Mouse (Mus musculus) myocyte (in vitro differentiated cells): Measurements from ENCODE around the gene Efnb2. TPM values are rescaled to one million over a fixed set of nuclear protein-coding genes. Genes with fewer than 3 reads are reported as not detected.

Experiments used
- H3K27me3 ChIP-seq: one replicate; pipeline ENCODE4 v1.6.1; 2011; ENCODE audit not compliant: control insufficient read depth, insufficient read depth, insufficient read length
- H3K36me3 ChIP-seq: one replicate; pipeline ENCODE4 v1.6.1; 2011; ENCODE audit not compliant: control insufficient read depth, insufficient read depth
- H3K4me2 ChIP-seq: one replicate; pipeline ENCODE4 v1.6.1; 2011; ENCODE audit warnings: low read depth, control low read depth
- H3K4me3 ChIP-seq: one replicate; pipeline ENCODE4 v1.5.1; 2011; ENCODE audit warnings: mild to moderate bottlenecking, control low read depth, moderate library complexity
- H3K79me2 ChIP-seq: one replicate; pipeline ENCODE4 v1.6.1; 2011; ENCODE audit not compliant: control insufficient read depth, insufficient read depth
- H3ac ChIP-seq: one replicate; pipeline ENCODE4 v1.6.1; 2011; ENCODE audit not compliant: control insufficient read depth, insufficient read length
- CEBPB ChIP-seq: IDR thresholded peaks from 2 replicates; pipeline ENCODE4 v1.6.1; 2011; ENCODE audit warnings: mild to moderate bottlenecking, moderate library complexity; ENCODE audit not compliant: poor library complexity, insufficient read depth, severe bottlenecking
- E2F4 ChIP-seq: IDR thresholded peaks from one replicate; pipeline ENCODE4 v1.6.1; 2011; ENCODE audit warnings: mild to moderate bottlenecking, control low read depth, moderate library complexity; ENCODE audit not compliant: insufficient read depth
- MAX ChIP-seq: IDR thresholded peaks from one replicate; pipeline ENCODE4 v1.6.1; 2011; ENCODE audit warnings: low read depth, mild to moderate bottlenecking, control low read depth
- MYOD1 ChIP-seq, 3 experiments: IDR thresholded peaks; one replicate each; pipeline ENCODE4 v1.6.1; 2011; ENCODE audit warnings: control low read depth in 2 of 3, low read depth in 2 of 3, mild to moderate bottlenecking in 2 of 3, moderate library complexity in 1 of 3; ENCODE audit not compliant: insufficient read length in 2 of 3, control insufficient read depth in 1 of 3
- MYOG ChIP-seq, 3 experiments: IDR thresholded peaks; one replicate each; pipeline ENCODE4 v1.6.1; 2011; ENCODE audit warnings: control low read depth in 2 of 3, low read depth in 2 of 3, mild to moderate bottlenecking in 2 of 3; ENCODE audit not compliant: insufficient read length in 2 of 3, control insufficient read depth in 1 of 3, insufficient read depth in 1 of 3
- POLR2A ChIP-seq: IDR thresholded peaks from one replicate; pipeline ENCODE4 v1.6.1; 2011; ENCODE audit warnings: low read depth, mild to moderate bottlenecking, control low read depth, moderate library complexity; ENCODE audit not compliant: insufficient read length
- POLR2AphosphoS2 ChIP-seq: IDR thresholded peaks from one replicate; pipeline ENCODE4 v1.6.1; 2011; ENCODE audit warnings: low read depth, control low read depth; ENCODE audit not compliant: insufficient read length
- REST ChIP-seq: IDR thresholded peaks from one replicate; pipeline ENCODE4 v1.6.1; 2011; ENCODE audit warnings: mild to moderate bottlenecking, control low read depth, moderate library complexity; ENCODE audit not compliant: insufficient read depth, insufficient read length
- SRF ChIP-seq: IDR thresholded peaks from one replicate; pipeline ENCODE4 v1.6.1; 2011; ENCODE audit warnings: low read depth; ENCODE audit not compliant: control insufficient read depth, insufficient read length
- TCF12 ChIP-seq: IDR thresholded peaks from one replicate; pipeline ENCODE4 v1.6.1; 2011; ENCODE audit warnings: mild to moderate bottlenecking, control low read depth; ENCODE audit not compliant: poor library complexity, insufficient read depth, severe bottlenecking
- TCF3 ChIP-seq: IDR thresholded peaks from one replicate; pipeline ENCODE4 v1.6.1; 2011; ENCODE audit warnings: low read depth, control low read depth; ENCODE audit not compliant: insufficient read length
- USF1 ChIP-seq: IDR thresholded peaks from one replicate; pipeline ENCODE4 v1.6.1; 2011; ENCODE audit warnings: low read depth, mild to moderate bottlenecking, control low read depth, moderate library complexity
- polyA plus RNA-seq: library from polyadenylated mRNA; unstranded; fragments of >200 nt; fragmentation: generic; extraction: Trizol; gene quantifications from one replicate; pipeline ENCODE4 v1.2.1, GENCODE M21; 2012; ENCODE audit warnings: missing spikeins

Gene Efnb2
- polyA plus RNA-seq, 1 experiment = 10.3 TPM

GRCm38 (mm10) chr8:8572272-8572671 is 88.8 kb downstream of the Efnb2 start:
- H3K36me3 ChIP-seq = no peaks in the 10 kb centered on the region
- H3K27me3 ChIP-seq = no peaks in the 10 kb centered on the region
- no peak overlapping the region for H3ac ChIP-seq
- TF ChIP-seq CEBPB (no peak), TCF3 (no peak), REST (no peak), SRF (no peak), POLR2A (no peak), MYOG (IDR thresholded peaks at IDR 0.05; ENCODE audit: control insufficient read depth in 1 of 3, insufficient read depth in 1 of 3, insufficient read length in 2 of 3, low read depth in 2 of 3) (no peak), MYOD1 (IDR thresholded peaks at IDR 0.05; ENCODE audit: control insufficient read depth in 1 of 3, insufficient read length in 2 of 3, low read depth in 2 of 3) (no peak), E2F4 (no peak), MAX (no peak)
- no peak overlapping the region for H3K4me2 ChIP-seq
- no peak overlapping the region for H3K4me3 ChIP-seq
- H3K79me2 ChIP-seq = no peaks in the 10 kb centered on the region

GRCm38 (mm10) chr8:8571625-8572215 is 89.3 kb downstream of the Efnb2 start:
- Histone ChIP-seq H3ac (no peak overlapping the region), H3K4me2 (no peak overlapping the region)
- TF ChIP-seq POLR2AphosphoS2 = no peak
- TF ChIP-seq REST = no peak
- TF ChIP-seq MAX = no peak
- TF ChIP-seq MYOD1 (IDR thresholded peaks at IDR 0.05; ENCODE audit: control insufficient read depth in 1 of 3, insufficient read length in 2 of 3, low read depth in 2 of 3) = no peak
- no peak for TF ChIP-seq POLR2A
- TF ChIP-seq SRF = no peak
- no peak for TF ChIP-seq TCF12
- TF ChIP-seq USF1 = no peak
- no peak for TF ChIP-seq E2F4

GRCm38 (mm10) chr8:8569280-8569679 is 91.8 kb downstream of the Efnb2 start:
- Histone ChIP-seq H3K4me3 (no peak overlapping the region), H3ac (no peak overlapping the region), H3K79me2 (no peaks in the 10 kb centered on the region), H3K4me2 (no peak overlapping the region), H3K27me3 (no peaks in the 10 kb centered on the region), H3K36me3 (no peaks in the 10 kb centered on the region)
- no peak for TF ChIP-seq MYOD1 (IDR thresholded peaks at IDR 0.05; ENCODE audit: control insufficient read depth in 1 of 3, insufficient read length in 2 of 3, low read depth in 2 of 3)
- no peak for TF ChIP-seq MYOG (IDR thresholded peaks at IDR 0.05; ENCODE audit: control insufficient read depth in 1 of 3, insufficient read depth in 1 of 3, insufficient read length in 2 of 3, low read depth in 2 of 3)
- TF ChIP-seq POLR2A = no peak
- no peak for TF ChIP-seq TCF3
- no peak for TF ChIP-seq SRF
- TF ChIP-seq POLR2AphosphoS2 = no peak
- no peak for TF ChIP-seq TCF12
- TF ChIP-seq USF1 = no peak
- no peak for TF ChIP-seq CEBPB
- no peak for TF ChIP-seq MAX
- TF ChIP-seq REST = no peak
- no peak for TF ChIP-seq E2F4

More at GRCm38 (mm10) chr8:8571625-8572215, 89.3 kb downstream of the Efnb2 start:
- no peak overlapping the region for H3K4me3 ChIP-seq
- no peaks in the 10 kb centered on the region for H3K36me3 ChIP-seq
- H3K79me2 ChIP-seq = no peaks in the 10 kb centered on the region
- no peaks in the 10 kb centered on the region for H3K27me3 ChIP-seq

GRCm38 (mm10) chr8:8568215-8568773 is 92.7 kb downstream of the Efnb2 start:
- Histone ChIP-seq H3K79me2 (no peaks in the 10 kb centered on the region), H3ac (no peak overlapping the region), H3K27me3 (no peaks in the 10 kb centered on the region), H3K4me3 (no peak overlapping the region), H3K36me3 (no peaks in the 10 kb centered on the region), H3K4me2 (no peak overlapping the region)
- no peak for TF ChIP-seq CEBPB
- no peak for TF ChIP-seq POLR2AphosphoS2
- no peak for TF ChIP-seq TCF12
- TF ChIP-seq REST = no peak
- TF ChIP-seq MAX = no peak

Other genes with a start within 250 kb of the Efnb2 start
- 17.7 TPM for gene Arglu1, start 29.3 kb upstream of the Efnb2 start, polyA plus RNA-seq